13 mouse cellular contexts compared by ENCODE assay signal in the genomic region with DNA sequence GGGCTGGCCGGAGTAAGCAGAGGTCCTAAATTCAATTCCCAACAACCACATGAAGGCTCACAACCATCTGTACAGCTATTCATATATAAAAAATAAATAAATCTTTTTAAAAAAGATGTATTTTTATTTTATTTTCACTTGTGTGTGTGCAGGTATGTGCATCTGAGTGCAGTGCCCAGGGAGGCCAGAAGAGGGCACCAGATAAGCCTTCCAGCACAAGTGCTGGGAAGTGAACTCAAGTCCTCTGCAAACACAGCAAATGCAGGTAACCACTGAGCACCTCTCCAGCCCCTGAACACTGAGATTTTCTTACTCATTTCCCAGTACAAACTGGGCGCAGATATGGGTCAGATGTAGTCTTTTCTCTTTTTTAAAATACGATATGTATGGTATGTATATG. TPM values are rescaled to one million over a fixed set of nuclear protein-coding genes. Genes with fewer than 3 reads are reported as not detected.
A peak's percentile ranks its signal among the peaks of the same experiment; 100 is the strongest.
DNase-seq lines count a peak whose midpoint lies in the region; ATAC-seq and TF ChIP-seq lines count a peak whose summit lies in the region.
"Had no signal": no experiment of that assay in that cellular context is flagged by ENCODE, and none has a peak within 500 bp of the region (broad histone marks: within the 10 kb centered on the region; RNA-seq: fewer than 3 reads in every experiment).

No protein-coding gene starts in this region.

- no peaks in the 10 kb centered on the region for H3K27me3 ChIP-seq in kidney, postnatal 0 days (ENCODE audit: insufficient read depth, low read length)
- no peaks in the 10 kb centered on the region for H3K27me3 ChIP-seq in testis, adult 2 months (ENCODE audit: control insufficient read depth, insufficient read depth, low read length)
- H3K27me3 ChIP-seq in neural tube, embryonic 15.5 days (replicated peaks): no peaks in the 10 kb centered on the region
- H3K27me3 ChIP-seq: kidney, embryonic 15.5 days; lung, embryonic 15.5 days had no signal

- 0 out of 2 replicates have a peak, but pooled peaks cover 3% of the 10 kb centered on the region for H3K9me3 ChIP-seq in kidney, postnatal 0 days (replicated peaks; ENCODE audit: low read length)
- no peaks in the 10 kb centered on the region; the same call in 1 of the 2 replicates for H3K9me3 ChIP-seq in neural tube, embryonic 15.5 days (replicated peaks)
- H3K9me3 ChIP-seq: lung, embryonic 15.5 days had no signal

- H3K27ac ChIP-seq in kidney, postnatal 0 days: no peak overlapping the region
- H3K27ac ChIP-seq in testis, adult 2 months (ENCODE audit: control insufficient read depth, insufficient read depth, low read depth, low read length): no peak overlapping the region; the same call in 1 of the 2 replicates
- no peak overlapping the region for H3K27ac ChIP-seq in neural tube, embryonic 15.5 days (replicated peaks)
- H3K27ac ChIP-seq: kidney, embryonic 15.5 days; lung, embryonic 15.5 days had no signal

- H3K4me3 ChIP-seq in kidney, postnatal 0 days (replicated peaks; ENCODE audit: low read depth, low read length): no peak overlapping the region
- H3K4me3 ChIP-seq in testis, adult 2 months (ENCODE audit: control insufficient read depth, low read depth, low read length): peak overlapping the region; percentile 79
- no peak overlapping the region for H3K4me3 ChIP-seq in neural tube, embryonic 15.5 days (replicated peaks)
- H3K4me3 ChIP-seq: kidney, embryonic 15.5 days; lung, embryonic 15.5 days had no signal

- no peak overlapping the region for H3K4me2 ChIP-seq in kidney, postnatal 0 days (ENCODE audit: low read length)
- no peak overlapping the region for H3K4me2 ChIP-seq in neural tube, embryonic 15.5 days
- H3K4me2 ChIP-seq: kidney, embryonic 15.5 days; lung, embryonic 15.5 days had no signal

- TF ChIP-seq CTCF in kidney, postnatal 0 days (IDR thresholded peaks at IDR 0.05; ENCODE audit: low read depth): peak; percentile 56; the same call in 1 of the 2 replicates
- peak; percentile 63; the same call in 1 of the 2 replicates for TF ChIP-seq CTCF in testis, adult 2 months (IDR thresholded peaks at IDR 0.05; ENCODE audit: control insufficient read depth, insufficient read depth, insufficient replicate concordance, low read depth, low read length)

- H3K9ac ChIP-seq in kidney, postnatal 0 days (ENCODE audit: low read depth, low read length): no peak overlapping the region
- H3K9ac ChIP-seq in neural tube, embryonic 15.5 days (replicated peaks): no peak overlapping the region
- H3K9ac ChIP-seq: kidney, embryonic 15.5 days; lung, embryonic 15.5 days had no signal

- 0 out of 2 replicates have a peak, but pooled peaks cover 6% of the 10 kb centered on the region for H3K4me1 ChIP-seq in kidney, postnatal 0 days (replicated peaks; ENCODE audit: insufficient read depth, low read length)
- H3K4me1 ChIP-seq in testis, adult 2 months (ENCODE audit: control insufficient read depth, insufficient read depth, low read length): peaks cover 14% of the 10 kb centered on the region
- 0 out of 2 replicates have a peak, but pooled peaks cover 2% of the 10 kb centered on the region for H3K4me1 ChIP-seq in neural tube, embryonic 15.5 days

- H3K36me3 ChIP-seq in kidney, postnatal 0 days (ENCODE audit: insufficient read depth, low read length): peaks cover 29% of the 10 kb centered on the region
- no peaks in the 10 kb centered on the region for H3K36me3 ChIP-seq in testis, adult 2 months (ENCODE audit: control insufficient read depth, insufficient read depth, low read length)
- peaks cover 10% of the 10 kb centered on the region for H3K36me3 ChIP-seq in neural tube, embryonic 15.5 days

- no peak for DNase-seq in kidney, postnatal 0 days (ENCODE audit: low spot score)
- no peak for DNase-seq in kidney, adult 11 months
- DNase-seq in testis, postnatal 10 days (ENCODE audit: low spot score): no peak
- DNase-seq in NIH3T3 (ENCODE audit: low read depth): peak; percentile 48
- DNase-seq in thymus, postnatal 4 days: peak; percentile 62
- DNase-seq: adrenal gland, postnatal 36 days; heart, postnatal 36 days; midbrain, embryonic 14.5 days; right cerebral cortex, postnatal 14 days had no signal

- WGBS in kidney, postnatal 0 days: 100% methylated on average over 3 of the region's 3 CpGs
- over 99% methylated on average over 3 of the region's 3 CpGs for WGBS in neural tube, embryonic 15.5 days

- no peak for TF ChIP-seq POLR2A in testis, adult 2 months (IDR thresholded peaks at IDR 0.05; ENCODE audit: control insufficient read depth, low read depth, low read length)

- ATAC-seq in kidney, postnatal 0 days (replicated peaks; ENCODE audit: low FRiP score, low read depth): no peak
- ATAC-seq in neural tube, embryonic 15.5 days (ENCODE audit: low FRiP score): no peak

RNA-seq across cellular contexts. Expression of a gene that starts 35.1 kb away (rescaled TPM):
- polyA plus RNA-seq in kidney, postnatal 0 days (2015; fragmentation: Nextera tagmentation; extraction: Ambion mirVana): 3.3 and 3.5 TPM in 2 replicates
- 24.9 and 25.3 TPM in 2 replicates for polyA plus RNA-seq in testis, adult 2 months (2012; rRNA removed)
- 1.2 and 2.1 TPM in 2 replicates for polyA plus RNA-seq in neural tube, embryonic 15.5 days (2015; fragmentation: Nextera tagmentation; extraction: Ambion mirVana)

RNA-seq across cellular contexts. Expression of a gene that starts 56.9 kb away (rescaled TPM):
- 27.3 and 29.1 TPM in 2 replicates for polyA plus RNA-seq in kidney, postnatal 0 days (2015; fragmentation: Nextera tagmentation; extraction: Ambion mirVana)
- polyA plus RNA-seq in testis, adult 2 months (2012; rRNA removed): 319 and 328 TPM in 2 replicates
- 35.1 and 36.5 TPM in 2 replicates for polyA plus RNA-seq in neural tube, embryonic 15.5 days (2015; fragmentation: Nextera tagmentation; extraction: Ambion mirVana)

Comparison
In these comparisons a context has a peak if more than half of its experiments do, and no peak if none do; other contexts are left out.
1. DNase-seq: peak in NIH3T3 (single experiment) and thymus, postnatal 4 days (single experiment); none in kidney, postnatal 0 days (single experiment), kidney, adult 11 months (single experiment) and testis, postnatal 10 days (single experiment).